Mouse (Mus musculus): ENCODE measurements around the gene Dapp1. TPM values are rescaled to one million over a fixed set of nuclear protein-coding genes. Genes with fewer than 3 reads are reported as not detected.

The Dapp1 gene
- total and polyA plus RNA-seq, 3 experiments = 53.5 to 63.6 (median 62.8) TPM

DNA sequence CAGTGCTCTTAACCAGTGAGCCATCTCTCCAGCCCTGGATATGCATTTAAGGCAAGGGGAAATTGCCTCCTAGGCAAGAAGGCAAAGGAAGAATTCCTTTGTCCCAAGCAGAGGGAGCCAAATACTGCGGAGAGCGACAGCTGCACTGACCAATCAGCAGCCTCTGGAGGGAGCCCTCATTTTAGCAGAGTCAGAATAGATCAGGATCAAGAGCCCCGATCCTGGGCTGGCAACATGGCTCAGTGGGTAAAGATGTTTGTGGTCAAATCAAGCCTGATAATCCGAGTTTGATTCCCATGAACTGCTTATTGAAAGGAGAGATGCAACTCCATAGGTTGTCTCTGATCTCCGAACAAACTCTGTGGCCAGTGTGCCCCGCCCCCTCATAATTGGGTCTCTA is 42.7 kb downstream of the Dapp1 start:
- Histone ChIP-seq H3K9me3 (replicated peaks; ENCODE audit: low read length) (no peaks in the 10 kb centered on the region), H3K9ac (ENCODE audit: insufficient read depth, low read depth) (no peak overlapping the region), H3K4me2 (ENCODE audit: insufficient read depth, low read depth, poor library complexity, severe bottlenecking) (no peak overlapping the region), H3K27me3 (replicated peaks) (no peaks in the 10 kb centered on the region), H3K79me2 (replicated peaks; ENCODE audit: control insufficient read depth, extremely low read depth, insufficient read depth, poor library complexity, severe bottlenecking) (peaks cover 3% of the 10 kb centered on the region; the same call in 1 of the 2 replicates), H3K27ac (ENCODE audit: insufficient read depth, low read depth) (no peak overlapping the region), H3K4me1 (ENCODE audit: control insufficient read depth in 1 of 2, insufficient read depth in 2 of 2) (peaks cover 10 to 45% of the 10 kb centered on the region in 2 experiments), H3K36me3 (replicated peaks in 1 of 2; ENCODE audit: control insufficient read depth in 1 of 2, insufficient read depth in 1 of 2, low read length in 1 of 2) (peaks cover 62 to 78% of the 10 kb centered on the region in 2 experiments), H3K4me3 (replicated peaks in 1 of 3; ENCODE audit: low read depth in 2 of 3, low read length in 2 of 3, poor library complexity in 1 of 3) (no peak overlapping the region)
- peak; percentile 53 for DNase-seq (ENCODE audit: extremely low read depth)
- in situ Hi-C loops (cut with MboI; ENCODE audit: low pct_ligation_motif_present, low pct_unique_long_range_greater_than_20kb, low sequenced_read_pairs) = loop anchor here (5.0 kb wide), 1 partner anchor 54 kb away; no protein-coding TSS in a partner anchor
- no peak for TF ChIP-seq NELFE (IDR thresholded peaks at IDR 0.05; ENCODE audit: low read depth, low read length)
- TF ChIP-seq CTCF (conservative IDR thresholded peaks at IDR 0.05 in 1 of 2, IDR thresholded peaks at IDR 0.05 in 1 of 2; ENCODE audit: low read depth in 2 of 2, low read length in 2 of 2) = peak in 1 of 2 experiments; percentile 92; a peak in 2 of 4 replicates
- TF ChIP-seq ZC3H11A (IDR thresholded peaks at IDR 0.05; ENCODE audit: low read depth, low read length) = peak; percentile 54
- TF ChIP-seq ZNF384 (IDR thresholded peaks at IDR 0.05; ENCODE audit: low read depth, low read length) = no peak
- TF ChIP-seq SMC3 (IDR thresholded peaks at IDR 0.05; ENCODE audit: low read depth, low read length) = peak; percentile 80
- TF ChIP-seq RAD21 (IDR thresholded peaks at IDR 0.05; ENCODE audit: low read depth, low read length) = peak; percentile 72
- dilution Hi-C loops (cut with MboI; ENCODE audit: extremely low pct_ligation_motif_present, extremely low pct_unique_long_range_greater_than_20kb, low sequenced_read_pairs) = no loop called here

DNA sequence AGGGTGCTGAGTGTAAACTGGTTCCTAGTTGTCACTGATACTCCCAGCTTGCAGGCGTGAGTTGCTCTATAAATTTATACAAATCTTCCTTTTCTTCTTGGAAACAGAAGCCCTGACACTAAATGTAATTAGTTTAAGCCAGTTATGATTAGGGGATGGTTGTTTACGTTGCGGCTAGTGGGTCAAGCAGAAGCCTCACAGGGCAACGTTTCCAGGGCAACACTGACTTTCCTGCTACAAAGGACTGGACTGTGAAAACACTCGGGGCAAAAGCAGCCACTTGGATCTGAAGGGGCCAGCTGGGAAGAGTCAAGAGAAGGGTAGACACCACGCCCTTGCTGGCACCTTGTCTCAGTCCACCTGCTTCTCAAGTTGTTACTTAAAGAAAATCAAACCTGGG is 44.8 kb downstream of the Dapp1 start:
- Histone ChIP-seq H3K4me3 (replicated peaks in 1 of 3; ENCODE audit: low read depth in 2 of 3, low read length in 2 of 3, poor library complexity in 1 of 3) (no peak overlapping the region), H3K4me1 (ENCODE audit: control insufficient read depth in 1 of 2, insufficient read depth in 2 of 2) (peaks cover 6 to 44% of the 10 kb centered on the region in 2 experiments; a peak in 3 of 4 replicates), H3K9ac (ENCODE audit: insufficient read depth, low read depth) (no peak overlapping the region), H3K4me2 (ENCODE audit: insufficient read depth, low read depth, poor library complexity, severe bottlenecking) (no peak overlapping the region), H3K27me3 (replicated peaks) (no peaks in the 10 kb centered on the region), H3K36me3 (replicated peaks in 1 of 2; ENCODE audit: control insufficient read depth in 1 of 2, insufficient read depth in 1 of 2, low read length in 1 of 2) (peaks cover 74 to 85% of the 10 kb centered on the region in 2 experiments), H3K27ac (ENCODE audit: insufficient read depth, low read depth) (peak overlapping the region; percentile 38; the same call in 1 of the 2 replicates), H3K9me3 (replicated peaks; ENCODE audit: low read length) (no peaks in the 10 kb centered on the region), H3K79me2 (replicated peaks; ENCODE audit: control insufficient read depth, extremely low read depth, insufficient read depth, poor library complexity, severe bottlenecking) (no peaks in the 10 kb centered on the region; the same call in 1 of the 2 replicates)
- no peak for TF ChIP-seq GABPA (IDR thresholded peaks at IDR 0.05; ENCODE audit: insufficient replicate concordance, low read depth, low read length)
- peak; percentile 9; the same call in 1 of the 2 replicates for TF ChIP-seq CHD2 (IDR thresholded peaks at IDR 0.05; ENCODE audit: low read length)
- in situ Hi-C loops (cut with MboI; ENCODE audit: low pct_ligation_motif_present, low pct_unique_long_range_greater_than_20kb, low sequenced_read_pairs) (loop anchor here (5.0 kb wide), 1 partner anchor 56 kb away; no protein-coding TSS in a partner anchor), dilution Hi-C loops (cut with MboI; ENCODE audit: extremely low pct_ligation_motif_present, extremely low pct_unique_long_range_greater_than_20kb, low sequenced_read_pairs) (no loop called here)
- DNase-seq (ENCODE audit: extremely low read depth) = no peak

DNA sequence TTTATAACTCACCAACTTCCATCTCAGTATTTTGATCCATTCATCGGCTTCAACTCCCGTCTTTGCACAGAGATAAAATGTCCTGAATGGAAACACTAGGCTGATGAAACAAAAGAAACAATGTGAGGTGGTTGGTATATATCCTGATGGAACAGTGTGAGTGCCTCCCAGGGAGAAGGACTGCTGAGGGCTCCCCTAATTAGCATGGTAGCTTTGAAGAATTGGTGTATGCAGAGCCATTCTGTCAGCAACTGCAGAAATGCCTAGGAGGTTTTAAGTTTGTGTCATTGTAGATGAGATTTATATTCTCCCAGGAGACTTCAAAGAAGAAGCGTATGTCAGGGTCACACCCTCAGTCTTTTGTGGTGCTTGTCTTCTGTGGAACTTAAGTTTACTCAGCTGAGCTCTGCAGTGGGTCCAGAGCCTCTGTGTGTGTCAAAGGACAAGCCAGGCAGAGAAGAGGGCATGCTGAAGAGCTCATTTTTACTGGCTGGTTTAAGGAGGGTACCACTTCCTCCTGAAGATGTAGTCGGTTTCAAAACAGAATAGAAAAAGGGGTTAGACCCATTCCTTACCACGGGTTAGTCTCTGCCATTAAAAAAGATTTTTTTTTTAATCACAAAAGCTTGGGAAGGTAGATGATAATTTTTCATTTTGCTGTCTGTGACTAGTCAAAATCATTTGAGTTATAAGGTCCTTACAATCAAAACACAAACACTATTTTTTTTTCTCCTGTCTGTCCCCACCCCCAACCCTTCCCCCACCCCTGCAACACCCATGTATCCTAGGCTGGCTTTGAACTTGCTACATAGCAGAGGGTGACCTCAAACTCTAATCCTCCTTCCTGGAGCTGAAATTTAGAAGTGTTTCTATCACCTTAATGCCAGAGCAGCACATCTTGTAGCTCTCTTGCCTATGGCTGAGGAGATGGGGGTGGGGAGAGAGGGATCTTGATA is 45.5 kb downstream of the Dapp1 start:
- Histone ChIP-seq H3K9me3 (replicated peaks; ENCODE audit: low read length) (no peaks in the 10 kb centered on the region), H3K27me3 (replicated peaks) (no peaks in the 10 kb centered on the region), H3K4me3 (replicated peaks in 1 of 3; ENCODE audit: low read depth in 2 of 3, low read length in 2 of 3, poor library complexity in 1 of 3) (no peak overlapping the region), H3K4me2 (ENCODE audit: insufficient read depth, low read depth, poor library complexity, severe bottlenecking) (no peak overlapping the region), H3K36me3 (replicated peaks in 1 of 2; ENCODE audit: control insufficient read depth in 1 of 2, insufficient read depth in 1 of 2, low read length in 1 of 2) (peaks cover 73 to 87% of the 10 kb centered on the region in 2 experiments), H3K79me2 (replicated peaks; ENCODE audit: control insufficient read depth, extremely low read depth, insufficient read depth, poor library complexity, severe bottlenecking) (no peaks in the 10 kb centered on the region; the same call in 1 of the 2 replicates), H3K27ac (ENCODE audit: insufficient read depth, low read depth) (peak overlapping the region; percentile 38; the same call in 1 of the 2 replicates), H3K9ac (ENCODE audit: insufficient read depth, low read depth) (no peak overlapping the region), H3K4me1 (ENCODE audit: control insufficient read depth in 1 of 2, insufficient read depth in 2 of 2) (peaks cover 6 to 44% of the 10 kb centered on the region in 2 experiments; a peak in 3 of 4 replicates)
- no peak for DNase-seq (ENCODE audit: extremely low read depth)
- in situ Hi-C loops (cut with MboI; ENCODE audit: low pct_ligation_motif_present, low pct_unique_long_range_greater_than_20kb, low sequenced_read_pairs) (loop anchor here (5.0 kb wide), 1 partner anchor 56 kb away; no protein-coding TSS in a partner anchor), dilution Hi-C loops (cut with MboI; ENCODE audit: extremely low pct_ligation_motif_present, extremely low pct_unique_long_range_greater_than_20kb, low sequenced_read_pairs) (no loop called here)
- no peak for TF ChIP-seq SIN3A (IDR thresholded peaks at IDR 0.05; ENCODE audit: low read length)
- TF ChIP-seq UBTF (IDR thresholded peaks at IDR 0.05; ENCODE audit: low read depth, low read length) = no peak
- TF ChIP-seq EP300 (IDR thresholded peaks at IDR 0.05; ENCODE audit: low read length) = no peak
- no peak for TF ChIP-seq MEF2A (IDR thresholded peaks at IDR 0.05; ENCODE audit: borderline replicate concordance, low read depth, low read length)
- no peak for TF ChIP-seq NRF1 (IDR thresholded peaks at IDR 0.05; ENCODE audit: low read depth, low read length)
- TF ChIP-seq ZNF384 (IDR thresholded peaks at IDR 0.05; ENCODE audit: low read depth, low read length) = peak; percentile 56
- no peak for TF ChIP-seq RCOR1 (conservative IDR thresholded peaks at IDR 0.05; ENCODE audit: low read depth, low read length)
- no peak for TF ChIP-seq ZKSCAN1 (IDR thresholded peaks at IDR 0.05; ENCODE audit: borderline replicate concordance, low read depth, low read length)
- no peak for TF ChIP-seq USF1 (IDR thresholded peaks at IDR 0.05; ENCODE audit: low read depth, low read length)
- no peak for TF ChIP-seq MYC (IDR thresholded peaks at IDR 0.05; ENCODE audit: low read depth, low read length)
- no peak for TF ChIP-seq HCFC1 (IDR thresholded peaks at IDR 0.05; ENCODE audit: low read depth, low read length)
- TF ChIP-seq MXI1 (IDR thresholded peaks at IDR 0.05; ENCODE audit: low read depth, low read length) = no peak
- no peak for TF ChIP-seq USF2 (conservative IDR thresholded peaks at IDR 0.05; ENCODE audit: low read depth, low read length)
- TF ChIP-seq TCF12 (IDR thresholded peaks at IDR 0.05; ENCODE audit: low read depth, low read length) = 0 out of 2 replicates have a peak, but pooled peaks have one; percentile 5
- TF ChIP-seq MAFK (IDR thresholded peaks at IDR 0.05; ENCODE audit: insufficient replicate concordance, low read length) = no peak
- no peak for TF ChIP-seq IRF4 (IDR thresholded peaks at IDR 0.05; ENCODE audit: low read depth, low read length)

Measured in CH12.LX (cell line).